Mouse (Mus musculus) liver, embryonic 13.5 days (tissue): Measurements from ENCODE around the gene Bri3bp. TPM values are rescaled to one million over a fixed set of nuclear protein-coding genes. Genes with fewer than 3 reads are reported as not detected.
A peak's percentile ranks its signal among the peaks of the same experiment; 100 is the strongest.
"Not testable (repeated sequence)": the region's sequence is repeated elsewhere in the genome, so short reads cannot be mapped to it uniquely, and the experiment has no call there.

Experiments
- ATAC-seq: fragments of 200-750 bp; cut with Nextera tagmentation; 2 replicates; pipeline ENCODE4 v1.8.0; 2017; ENCODE audit warnings: low read depth, mild to moderate bottlenecking, moderate number of reproducible peaks, moderate library complexity
- DNase-seq: peaks from one replicate; pipeline ENCODE4 v3.0.0; 2022
- H3K27ac ChIP-seq: fragments of 300-500 bp; sonication (generic); 2 replicates; pipeline ENCODE4 v1.5.1; 2015; ENCODE audit warnings: moderate library complexity, mild to moderate bottlenecking, inconsistent platforms
- H3K27me3 ChIP-seq: fragments of 300-500 bp; sonication (generic); 2 replicates; pipeline ENCODE4 v1.6.1; 2015; ENCODE audit warnings: mild to moderate bottlenecking, inconsistent platforms
- H3K36me3 ChIP-seq: fragments of 300-500 bp; sonication (generic); 2 replicates; pipeline ENCODE4 v1.6.1; 2015; ENCODE audit warnings: mild to moderate bottlenecking, inconsistent platforms
- H3K4me1 ChIP-seq: fragments of 300-500 bp; sonication (generic); replicated peaks from 2 replicates; pipeline ENCODE4 v1.6.1; 2015; ENCODE audit warnings: inconsistent platforms
- H3K4me2 ChIP-seq: fragments of 300-500 bp; sonication (generic); 2 replicates; pipeline ENCODE4 v1.6.1; 2015; ENCODE audit warnings: inconsistent platforms, mild to moderate bottlenecking, moderate library complexity
- H3K4me3 ChIP-seq: fragments of 300-500 bp; sonication (generic); replicated peaks from 2 replicates; pipeline ENCODE4 v1.5.1; 2015; ENCODE audit warnings: mild to moderate bottlenecking, inconsistent platforms
- H3K9ac ChIP-seq: fragments of 300-500 bp; sonication (generic); 2 replicates; pipeline ENCODE4 v1.6.1; 2015; ENCODE audit warnings: mild to moderate bottlenecking, inconsistent platforms
- H3K9me3 ChIP-seq: fragments of 300-500 bp; sonication (generic); replicated peaks from 2 replicates; pipeline ENCODE4 v1.6.1; 2016; ENCODE audit warnings: inconsistent platforms
- WGBS: fragments of 180-500 bp; shearing (Covaris S2); methylation state at CpG from one replicate; pipeline ENCODE4 v1.1.7; 2015; ENCODE audit not compliant: insufficient replicate concordance; 5-methylcytosine and 5-hydroxymethylcytosine counted together
- polyA plus RNA-seq: library from polyadenylated mRNA; unstranded; fragments of >200 nt; fragmentation: Nextera tagmentation; extraction: Ambion mirVana; gene quantifications from 2 replicates; pipeline ENCODE4 v1.2.1, GENCODE M21; 2015

Gene Bri3bp
- polyA plus RNA-seq, 1 experiment from 2014 or later, result 31.8 TPM

DNA sequence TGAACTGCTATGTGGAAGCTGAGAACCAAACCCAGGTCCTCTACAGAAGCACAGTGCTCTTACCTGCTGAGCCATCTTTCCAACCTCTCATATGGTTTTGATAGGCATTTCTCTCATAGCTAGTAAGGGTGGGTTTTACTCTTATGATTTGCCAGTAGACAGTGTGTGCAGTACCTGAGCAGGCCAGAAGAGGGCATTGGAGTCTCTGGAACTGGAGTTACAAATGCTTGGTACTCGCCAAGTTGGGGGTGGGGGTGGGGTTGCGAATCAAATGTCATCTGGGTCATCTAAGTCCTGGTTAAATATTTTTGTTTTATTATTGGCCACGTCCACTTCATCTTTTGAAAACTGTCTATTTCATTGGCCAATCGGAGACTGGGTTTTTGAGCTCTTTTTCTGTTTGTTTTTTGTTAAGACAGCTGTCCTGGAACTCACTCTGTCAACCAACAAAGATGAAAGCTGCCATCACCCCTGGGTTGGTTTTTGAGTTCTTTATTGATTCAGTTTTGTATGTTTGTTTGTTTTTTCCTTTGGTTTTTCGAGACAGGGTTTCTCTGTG is 29.3 kb upstream of the Bri3bp start:
- Histone ChIP-seq H3K27ac (no peak overlapping the region), H3K9me3 (no peaks in the 10 kb centered on the region), H3K4me1 (peaks cover 33% of the 10 kb centered on the region), H3K9ac (no peak overlapping the region), H3K27me3 (no peaks in the 10 kb centered on the region), H3K4me3 (no peak overlapping the region), H3K4me2 (no peak overlapping the region), H3K36me3 (peaks cover 42% of the 10 kb centered on the region)
- 44% methylated on average over 5 of the region's 5 CpGs for WGBS
- ATAC-seq (no peak), DNase-seq (peak; percentile 60)

DNA sequence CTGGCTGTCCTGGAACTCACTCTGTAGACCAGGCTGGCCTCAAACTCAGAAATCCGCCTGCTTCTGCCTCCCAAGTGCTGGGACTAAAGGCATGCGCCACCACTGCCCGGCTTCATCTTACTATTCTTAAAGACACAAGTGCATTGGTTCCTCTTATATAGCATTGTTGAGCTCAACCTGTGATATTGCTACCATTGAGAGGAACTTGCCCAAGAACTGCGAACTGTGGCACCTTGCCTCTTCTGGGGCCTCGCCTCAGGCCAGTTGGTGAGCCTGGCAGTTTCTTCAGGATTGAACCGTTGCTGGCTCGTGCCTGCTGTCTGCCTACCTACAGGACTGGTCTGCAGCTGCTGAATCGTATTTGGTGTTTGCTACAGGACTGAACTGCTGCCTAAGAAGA is 28.8 kb upstream of the Bri3bp start:
- H3K4me1 ChIP-seq, result peaks cover 29% of the 10 kb centered on the region
- H3K9me3 ChIP-seq, H3K27ac ChIP-seq, ATAC-seq, H3K4me3 ChIP-seq, DNase-seq, H3K4me2 ChIP-seq, H3K9ac ChIP-seq, H3K27me3 ChIP-seq: not testable (repeated sequence)
- WGBS, result 70% methylated on average over 8 of the region's 8 CpGs
- peaks cover 47% of the 10 kb centered on the region for H3K36me3 ChIP-seq

DNA sequence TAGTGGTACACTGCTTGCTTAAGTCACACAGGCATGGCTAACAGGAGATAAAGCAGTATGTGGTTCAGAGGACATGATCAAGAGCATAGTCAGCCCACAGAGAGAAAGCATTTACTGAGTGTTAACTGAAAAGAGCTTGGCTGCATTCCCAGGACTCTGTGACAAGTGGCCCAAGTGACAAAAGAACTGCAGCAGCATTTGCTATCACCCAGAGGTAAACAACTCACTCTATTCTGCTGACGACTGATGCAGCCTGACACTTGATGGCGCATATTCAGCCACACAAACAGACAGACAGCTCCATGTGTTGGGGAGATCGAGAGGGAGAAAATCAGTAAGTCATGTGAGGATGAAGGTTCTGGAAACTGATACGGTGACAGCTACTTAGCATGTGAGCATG is 27.6 kb upstream of the Bri3bp start:
- peaks cover 59% of the 10 kb centered on the region for H3K36me3 ChIP-seq
- no peak overlapping the region for H3K9ac ChIP-seq
- H3K27ac ChIP-seq, result no peak overlapping the region
- H3K9me3 ChIP-seq, result no peaks in the 10 kb centered on the region
- DNase-seq (no peak), ATAC-seq (no peak)
- H3K4me3 ChIP-seq, result no peak overlapping the region
- H3K27me3 ChIP-seq, result no peaks in the 10 kb centered on the region
- WGBS, result 79% methylated on average over 4 of the region's 4 CpGs
- H3K4me2 ChIP-seq, result no peak overlapping the region
- peaks cover 17% of the 10 kb centered on the region for H3K4me1 ChIP-seq

DNA sequence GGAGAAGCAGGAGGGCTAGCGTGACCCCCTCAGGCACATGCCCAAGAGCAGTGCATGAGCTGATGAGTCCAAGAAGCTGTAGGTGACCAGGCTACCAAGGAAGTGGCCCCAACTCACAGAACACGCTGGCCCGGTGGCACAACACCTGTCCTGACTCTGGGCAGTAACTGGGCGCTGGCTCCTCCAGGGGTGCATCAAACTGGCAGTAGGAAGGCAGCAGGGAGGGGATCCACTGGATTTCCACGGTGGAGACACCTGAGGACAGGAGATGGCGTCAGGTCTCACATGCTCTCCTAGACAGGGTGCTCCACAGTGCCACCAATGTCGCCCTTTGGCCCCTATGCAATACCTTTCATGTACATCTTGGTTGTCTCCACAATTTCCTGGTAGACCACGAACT is 25.2 kb upstream of the Bri3bp start:
- 83% methylated on average over 8 of the region's 8 CpGs for WGBS
- no peak overlapping the region for H3K4me2 ChIP-seq
- H3K27me3 ChIP-seq, result no peaks in the 10 kb centered on the region
- H3K9ac ChIP-seq, result no peak overlapping the region
- no peaks in the 10 kb centered on the region for H3K4me1 ChIP-seq
- H3K27ac ChIP-seq, result no peak overlapping the region
- DNase-seq (no peak), ATAC-seq (no peak)
- peaks cover 81% of the 10 kb centered on the region for H3K36me3 ChIP-seq
- H3K9me3 ChIP-seq, result no peaks in the 10 kb centered on the region
- no peak overlapping the region for H3K4me3 ChIP-seq

DNA sequence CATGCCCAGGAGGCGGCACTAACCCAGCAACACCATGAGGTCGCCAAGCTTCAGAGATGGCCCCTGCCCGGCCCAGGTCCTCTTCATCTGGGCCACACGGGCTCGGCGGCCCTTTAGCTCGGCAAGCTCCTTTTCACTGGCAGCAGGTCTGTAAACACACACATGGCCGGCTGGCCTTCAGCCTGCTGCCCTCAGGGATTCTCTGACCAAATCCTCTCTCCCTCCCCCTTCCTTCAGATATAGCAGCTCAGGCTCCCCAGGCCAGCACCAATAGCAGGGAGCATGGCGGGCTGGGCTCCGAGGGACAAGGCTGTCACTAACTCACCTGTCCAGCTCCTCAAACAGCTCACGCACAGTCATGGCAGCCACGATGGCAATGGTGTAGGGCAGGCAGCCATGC is 22.7 kb upstream of the Bri3bp start:
- Histone ChIP-seq H3K27me3 (no peaks in the 10 kb centered on the region), H3K4me3 (no peak overlapping the region), H3K27ac (no peak overlapping the region), H3K36me3 (peaks cover 96% of the 10 kb centered on the region), H3K4me1 (no peaks in the 10 kb centered on the region), H3K9me3 (no peaks in the 10 kb centered on the region), H3K4me2 (no peak overlapping the region), H3K9ac (no peak overlapping the region)
- ATAC-seq, result no peak
- DNase-seq, result no peak
- WGBS, result 87% methylated on average over 12 of the region's 12 CpGs

DNA sequence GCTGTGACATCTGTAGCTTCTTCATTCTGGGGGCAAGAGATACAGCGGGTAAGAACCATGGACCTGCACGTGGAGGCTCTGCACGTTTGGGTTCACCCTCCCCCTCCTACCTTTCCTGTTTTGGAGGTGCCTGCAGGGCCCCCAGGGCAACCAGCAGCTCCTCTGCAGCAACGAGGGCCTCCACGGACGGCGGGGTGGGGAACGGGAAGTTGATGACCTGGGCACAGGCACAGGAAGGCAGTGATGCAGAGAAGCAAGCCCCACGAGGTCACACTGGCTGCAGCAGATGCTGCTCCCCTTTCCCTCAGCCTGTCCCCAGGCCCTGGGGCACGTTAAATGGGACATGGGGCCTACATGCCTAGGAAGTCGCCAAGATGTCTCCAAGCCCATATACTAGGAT is 22.2 kb upstream of the Bri3bp start:
- DNase-seq (no peak), ATAC-seq (no peak)
- Histone ChIP-seq H3K4me3 (no peak overlapping the region), H3K27me3 (no peaks in the 10 kb centered on the region), H3K4me2 (no peak overlapping the region), H3K9me3 (no peaks in the 10 kb centered on the region), H3K27ac (no peak overlapping the region), H3K9ac (no peak overlapping the region), H3K4me1 (no peaks in the 10 kb centered on the region), H3K36me3 (peaks cover 96% of the 10 kb centered on the region)
- 71% methylated on average over 11 of the region's 11 CpGs for WGBS

DNA sequence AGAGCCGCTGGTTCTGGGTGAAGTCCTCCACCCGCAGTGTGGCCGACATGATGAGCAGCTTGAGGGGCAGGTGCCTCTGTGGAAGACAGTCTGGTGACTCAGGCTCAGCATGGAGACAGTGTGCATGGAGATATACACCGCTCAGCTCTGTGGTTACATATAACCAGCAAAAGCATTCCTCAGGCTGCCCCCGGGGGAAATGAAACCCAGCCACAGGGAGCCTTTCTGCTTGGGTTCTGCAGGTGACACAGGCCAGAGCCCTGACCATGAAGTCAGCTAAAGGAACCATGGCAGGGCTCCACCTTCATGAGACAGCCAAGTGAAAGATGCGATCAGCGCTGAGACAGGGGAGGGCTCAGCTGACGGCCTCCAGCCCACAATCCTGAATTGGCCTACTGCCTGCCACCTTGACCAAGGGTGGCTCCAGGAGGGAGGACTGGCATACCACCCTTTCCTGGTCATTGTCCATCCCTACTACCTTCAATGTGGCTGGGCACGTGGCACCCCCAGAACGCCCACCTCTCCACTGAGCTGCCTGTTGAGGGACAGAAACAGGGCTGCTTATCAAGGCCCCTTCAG is 15.6 kb upstream of the Bri3bp start:
- Histone ChIP-seq H3K9me3 (no peaks in the 10 kb centered on the region), H3K27me3 (no peaks in the 10 kb centered on the region), H3K4me1 (no peaks in the 10 kb centered on the region), H3K4me2 (no peak overlapping the region), H3K36me3 (peaks cover 100% of the 10 kb centered on the region), H3K27ac (no peak overlapping the region), H3K9ac (no peak overlapping the region), H3K4me3 (no peak overlapping the region)
- no peak for DNase-seq
- WGBS, result 85% methylated on average over 10 of the region's 10 CpGs
- no peak for ATAC-seq

DNA sequence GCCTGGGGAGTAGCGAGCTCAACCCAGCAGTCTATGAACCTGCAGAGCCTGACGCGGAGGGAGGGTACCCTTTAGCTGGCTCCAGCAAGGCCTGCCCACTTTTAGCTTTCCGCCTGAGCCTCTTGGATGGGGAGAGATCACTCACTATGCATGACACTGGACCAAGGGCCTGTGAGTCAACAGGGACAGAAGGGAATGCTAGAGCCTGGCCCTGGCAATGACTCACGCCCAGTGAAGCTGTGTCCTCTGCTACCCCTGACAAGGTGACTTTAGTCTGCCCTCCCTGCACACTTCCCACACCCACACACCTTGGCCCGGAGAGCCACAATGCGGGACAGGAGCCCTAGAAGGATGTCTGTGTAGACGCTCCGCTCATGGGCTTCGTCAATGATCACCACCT is 15.0 kb upstream of the Bri3bp start:
- ATAC-seq (no peak), DNase-seq (no peak)
- H3K4me3 ChIP-seq, result no peak overlapping the region
- 92% methylated on average over 10 of the region's 10 CpGs for WGBS
- H3K27ac ChIP-seq, result no peak overlapping the region
- no peaks in the 10 kb centered on the region for H3K27me3 ChIP-seq
- peaks cover under 1% of the 10 kb centered on the region; the same call in 1 of the 2 replicates for H3K4me1 ChIP-seq
- H3K36me3 ChIP-seq, result peaks cover 100% of the 10 kb centered on the region
- no peaks in the 10 kb centered on the region for H3K9me3 ChIP-seq
- H3K9ac ChIP-seq, result no peak overlapping the region
- H3K4me2 ChIP-seq, result no peak overlapping the region

DNA sequence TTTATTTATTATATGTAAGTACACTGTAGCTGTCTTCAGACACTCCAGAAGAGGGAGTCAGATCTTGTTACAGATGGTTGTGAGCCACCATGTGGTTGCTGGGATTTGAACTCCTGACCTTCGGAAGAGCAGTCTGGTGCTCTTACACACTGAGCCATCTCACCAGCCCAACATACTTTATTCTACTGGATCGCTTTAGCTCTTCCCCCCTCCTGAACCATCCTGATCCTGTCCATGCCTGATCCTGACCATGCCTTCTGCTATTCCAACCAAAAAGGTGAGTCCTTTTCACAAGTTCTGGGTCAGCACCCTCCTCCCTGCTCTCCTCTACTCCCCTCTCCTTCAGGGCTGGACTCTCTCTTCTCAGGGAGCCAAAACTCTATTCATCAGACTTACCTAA is 9.0 kb upstream of the Bri3bp start:
- not testable (repeated sequence) for ATAC-seq, DNase-seq, H3K27me3 ChIP-seq, H3K9me3 ChIP-seq, H3K27ac ChIP-seq
- peak overlapping the region; percentile 98 for H3K4me2 ChIP-seq
- WGBS, result 79% methylated on average over 2 of the region's 2 CpGs
- H3K9ac ChIP-seq, result peak overlapping the region; percentile 87
- H3K4me3 ChIP-seq, result peak overlapping the region; percentile 90
- peaks cover 47% of the 10 kb centered on the region for H3K36me3 ChIP-seq
- peaks cover 30% of the 10 kb centered on the region for H3K4me1 ChIP-seq

DNA sequence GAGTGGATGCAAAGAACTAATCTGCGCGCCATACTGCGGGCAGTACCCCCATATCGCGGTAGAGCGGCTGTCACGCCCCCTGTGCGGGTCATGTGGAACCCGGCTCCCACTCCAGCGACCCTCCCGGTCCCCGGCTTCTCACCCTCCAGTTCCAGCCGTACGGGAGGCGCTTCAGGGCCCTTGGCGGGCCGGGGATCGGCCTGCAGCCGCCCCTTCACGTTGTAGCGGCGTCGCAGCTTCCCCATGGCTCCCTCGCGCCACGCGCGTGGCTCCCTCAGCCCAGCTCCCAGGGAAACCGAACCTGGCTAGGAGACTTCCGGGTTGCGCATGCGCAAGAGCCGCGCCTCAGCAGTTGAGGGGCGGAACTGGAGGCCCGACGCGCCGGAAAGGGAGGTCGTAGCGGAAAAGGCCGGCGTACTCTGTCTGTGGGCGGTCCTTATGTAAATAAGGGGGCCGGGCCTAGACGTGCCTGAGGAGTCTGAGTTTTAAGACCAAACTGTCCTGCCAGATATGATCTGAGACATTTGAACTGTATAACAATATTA is 7.5 kb upstream of the Bri3bp start, which contains the start of gene Dhx37:
Dhx37 (minus strand) TSS at position 329 of the 545 bp plus-strand sequence.
- Histone ChIP-seq H3K9me3 (no peaks in the 10 kb centered on the region), H3K27me3 (no peaks in the 10 kb centered on the region), H3K27ac (peak within 1 kb of the TSS; percentile 79), H3K4me3 (peak within 1 kb of the TSS; percentile 90), H3K4me2 (peak within 1 kb of the TSS; percentile 98), H3K9ac (peak within 1 kb of the TSS; percentile 87), H3K36me3 (peaks cover 31% of the 10 kb centered on the region), H3K4me1 (peaks cover 31% of the 10 kb centered on the region)
- whole genome bisulfite sequencing, result under 1% methylated on average over 46 of the region's 46 CpGs
- ATAC-seq (peak; percentile 97), DNase-seq (peak; percentile 94)

DNA sequence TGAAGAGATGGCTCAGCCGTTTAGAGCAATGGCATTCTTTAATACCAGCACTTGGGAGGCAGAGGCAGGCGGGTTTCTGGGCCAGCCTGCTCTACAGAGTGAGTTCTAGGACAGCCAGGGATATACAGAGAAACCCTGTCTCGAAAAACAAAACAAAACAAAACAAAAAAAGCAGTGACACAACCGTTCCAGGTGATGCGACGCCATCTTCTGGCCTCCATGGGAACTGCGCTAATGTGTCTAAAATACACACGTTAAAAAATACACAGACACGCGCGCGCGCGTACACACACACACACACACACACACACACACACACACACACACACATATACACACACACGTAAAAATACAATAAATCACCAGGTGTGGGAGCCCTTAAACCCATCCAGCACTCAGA is 7.0 kb upstream of the Bri3bp start:
- H3K27ac ChIP-seq, result peak overlapping the region; percentile 79
- not testable (repeated sequence) for H3K27me3 ChIP-seq, H3K9me3 ChIP-seq, ATAC-seq, DNase-seq
- peak overlapping the region; percentile 90 for H3K4me3 ChIP-seq
- peaks cover 36% of the 10 kb centered on the region for H3K4me1 ChIP-seq
- 53% methylated on average over 15 of the region's 15 CpGs for WGBS
- H3K9ac ChIP-seq, result peak overlapping the region; percentile 47; the same call in 1 of the 2 replicates
- peak overlapping the region; percentile 98 for H3K4me2 ChIP-seq
- H3K36me3 ChIP-seq, result peaks cover 26% of the 10 kb centered on the region
